Mouse (Mus musculus) lung, postnatal 14 days (tissue): ENCODE measurements around the gene H2al1j.
"Not testable (repeated sequence)": the region's sequence is repeated elsewhere in the genome, so short reads cannot be mapped to it uniquely, and the experiment has no call there.

ENCODE experiments used
- DNase-seq: peaks from one replicate; pipeline ENCODE4 v3.0.0; 2021

H2al1j gene

DNA sequence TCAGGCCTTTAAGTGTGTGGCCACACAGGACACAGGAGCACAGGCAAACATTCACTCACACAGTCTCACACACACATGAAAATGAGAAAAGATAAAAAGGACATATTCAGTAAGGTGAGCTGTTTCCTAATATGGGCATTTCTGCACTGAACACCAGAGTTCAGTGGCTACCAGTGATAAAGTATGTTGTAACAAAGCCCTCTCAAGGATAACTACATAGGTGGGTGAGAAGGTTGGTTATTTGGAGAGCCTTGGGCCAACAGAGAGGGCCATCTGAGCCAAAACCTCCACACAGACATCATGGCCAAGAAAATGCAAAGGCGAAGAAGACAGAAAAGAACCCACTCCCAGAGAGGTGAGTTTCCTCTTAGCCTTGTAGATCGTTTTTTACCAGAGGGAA lies at the start of gene H2al1j:
Gene H2al1j (plus strand): TSS at position 301 of the 400 bp plus-strand sequence.
- DNase-seq: not testable (repeated sequence)

DNA sequence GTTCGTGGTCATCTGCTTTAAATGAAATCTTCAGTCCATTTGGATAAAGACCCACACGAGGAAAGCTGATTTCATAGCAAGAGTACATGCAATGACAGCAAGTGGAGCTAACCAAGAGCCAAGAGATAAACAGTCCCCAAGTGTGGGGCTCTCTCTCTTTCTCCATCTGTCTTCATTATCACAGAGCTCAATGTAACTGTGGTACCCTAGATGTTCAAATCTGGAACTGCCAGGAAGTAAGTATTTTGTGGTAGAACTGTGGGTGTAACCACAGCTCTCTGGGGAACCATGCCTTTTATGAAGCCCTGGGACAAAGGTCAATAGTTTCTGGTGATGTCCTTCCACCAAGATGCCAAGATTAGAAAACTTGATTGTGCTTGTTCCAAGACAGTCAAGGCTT lies 46.9 kb upstream of the H2al1j start:
- DNase-seq: no peak

DNA sequence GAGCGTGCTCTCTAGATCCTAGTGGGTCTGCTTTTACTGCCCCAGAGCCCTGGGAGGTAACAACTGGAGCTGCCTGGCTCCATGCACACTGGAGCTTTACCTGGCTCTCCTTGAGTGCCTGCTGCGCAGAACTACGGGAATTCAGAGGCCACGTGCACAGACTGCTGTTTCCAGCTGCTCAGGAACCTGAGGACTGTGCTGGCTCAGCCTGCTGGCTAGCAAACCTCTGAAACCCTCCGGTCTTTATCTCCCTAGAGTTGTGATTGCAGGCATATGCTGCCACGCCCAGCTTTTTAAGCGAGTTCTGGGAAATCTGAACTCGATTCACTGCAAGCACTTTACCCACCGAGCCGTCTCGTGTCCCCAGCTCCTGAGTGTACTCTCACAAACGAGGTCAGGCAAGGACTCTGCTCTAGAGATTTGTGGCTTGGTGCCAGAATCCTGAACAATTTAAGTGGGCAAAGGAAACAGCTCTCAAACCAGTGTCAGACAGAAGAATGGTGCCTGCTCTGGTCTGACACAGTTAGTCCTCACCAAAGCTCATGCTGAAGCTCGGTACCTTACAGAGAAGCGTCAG lies 39.2 kb upstream of the H2al1j start:
- peak; percentile 51 for DNase-seq

DNA sequence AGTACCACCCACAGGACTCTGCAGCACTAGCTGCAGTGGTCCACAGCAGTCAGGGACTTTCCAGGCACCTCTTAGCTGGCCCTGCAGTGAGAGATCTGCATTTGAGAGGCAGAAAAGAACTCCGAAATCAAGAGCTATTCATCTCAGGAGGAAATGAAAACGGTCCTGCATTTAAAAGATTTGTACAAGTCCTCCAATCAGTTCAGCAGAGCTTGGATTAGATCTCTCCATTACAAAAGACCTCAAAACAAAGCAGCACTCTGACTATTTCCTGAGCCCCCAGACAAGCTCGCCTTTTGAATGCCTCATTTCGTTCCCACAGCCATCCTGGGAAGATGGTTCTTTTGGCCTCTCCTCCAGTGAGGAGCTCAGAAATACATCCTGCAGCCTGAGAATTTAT lies 38.4 kb upstream of the H2al1j start:
- DNase-seq: no peak

DNA sequence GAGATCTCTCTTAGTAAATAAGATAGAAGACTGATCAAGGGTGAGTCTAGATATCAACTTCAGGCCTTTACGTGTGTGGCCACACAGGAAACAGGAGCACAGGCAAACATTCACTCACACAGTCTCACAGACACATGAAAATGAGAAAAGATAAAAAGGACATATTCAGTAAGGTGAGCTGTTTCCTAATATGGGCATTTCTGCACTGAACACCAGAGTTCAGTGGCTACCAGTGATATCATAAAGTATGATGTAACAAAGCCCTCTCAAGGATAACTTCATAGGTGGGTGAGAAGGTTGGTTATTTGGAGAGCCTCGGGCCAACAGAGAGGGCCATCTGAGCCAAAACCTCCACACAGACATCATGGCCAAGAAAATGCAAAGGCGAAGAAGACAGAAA lies 28.7 kb upstream of the H2al1j start, which contains the start of gene H2al1a:
Gene H2al1a (plus strand): TSS at position 301 of the 400 bp plus-strand sequence.
- not testable (repeated sequence) for DNase-seq

DNA sequence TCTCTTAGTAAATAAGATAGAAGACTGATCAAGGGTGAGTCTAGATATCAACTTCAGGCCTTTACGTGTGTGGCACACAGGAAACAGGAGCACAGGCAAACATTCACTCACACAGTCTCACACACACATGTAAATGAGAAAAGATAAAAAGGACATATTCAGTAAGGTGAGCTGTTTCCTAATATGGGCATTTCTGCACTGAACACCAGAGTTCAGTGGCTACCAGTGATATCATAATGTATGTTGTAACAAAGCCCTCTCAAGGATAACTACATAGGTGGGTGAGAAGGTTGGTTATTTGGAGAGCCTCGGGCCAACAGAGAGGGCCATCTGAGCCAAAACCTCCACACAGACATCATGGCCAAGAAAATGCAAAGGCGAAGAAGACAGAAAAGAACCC lies 25.5 kb upstream of the H2al1j start, which contains the start of gene H2al1b:
Gene H2al1b (plus strand): TSS at position 301 of the 400 bp plus-strand sequence.
- not testable (repeated sequence) for DNase-seq

DNA sequence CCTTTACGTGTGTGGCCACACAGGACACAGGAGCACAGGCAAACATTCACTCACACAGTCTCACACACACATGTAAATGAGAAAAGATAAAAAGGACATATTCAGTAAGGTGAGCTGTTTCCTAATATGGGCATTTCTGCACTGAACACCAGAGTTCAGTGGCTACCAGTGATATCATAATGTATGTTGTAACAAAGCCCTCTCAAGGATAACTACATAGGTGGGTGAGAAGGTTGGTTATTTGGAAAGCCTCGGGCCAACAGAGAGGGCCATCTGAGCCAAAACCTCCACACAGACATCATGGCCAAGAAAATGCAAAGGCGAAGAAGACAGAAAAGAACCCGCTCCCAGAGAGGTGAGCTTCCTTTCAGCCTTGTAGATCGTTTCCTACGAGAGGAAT lies 22.3 kb upstream of the H2al1j start, which contains the start of gene H2al1c:
Gene H2al1c (plus strand): TSS at position 301 of the 400 bp plus-strand sequence.
- not testable (repeated sequence) for DNase-seq

DNA sequence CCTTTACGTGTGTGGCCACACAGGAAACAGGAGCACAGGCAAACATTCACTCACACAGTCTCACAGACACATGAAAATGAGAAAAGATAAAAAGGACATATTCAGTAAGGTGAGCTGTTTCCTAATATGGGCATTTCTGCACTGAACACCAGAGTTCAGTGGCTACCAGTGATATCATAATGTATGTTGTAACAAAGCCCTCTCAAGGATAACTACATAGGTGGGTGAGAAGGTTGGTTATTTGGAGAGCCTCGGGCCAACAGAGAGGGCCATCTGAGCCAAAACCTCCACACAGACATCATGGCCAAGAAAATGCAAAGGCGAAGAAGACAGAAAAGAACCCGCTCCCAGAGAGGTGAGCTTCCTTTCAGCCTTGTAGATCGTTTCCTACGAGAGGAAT lies 19.1 kb upstream of the H2al1j start, which contains the start of gene H2al1d:
Gene H2al1d (plus strand): TSS at position 301 of the 400 bp plus-strand sequence.
- DNase-seq: not testable (repeated sequence)

DNA sequence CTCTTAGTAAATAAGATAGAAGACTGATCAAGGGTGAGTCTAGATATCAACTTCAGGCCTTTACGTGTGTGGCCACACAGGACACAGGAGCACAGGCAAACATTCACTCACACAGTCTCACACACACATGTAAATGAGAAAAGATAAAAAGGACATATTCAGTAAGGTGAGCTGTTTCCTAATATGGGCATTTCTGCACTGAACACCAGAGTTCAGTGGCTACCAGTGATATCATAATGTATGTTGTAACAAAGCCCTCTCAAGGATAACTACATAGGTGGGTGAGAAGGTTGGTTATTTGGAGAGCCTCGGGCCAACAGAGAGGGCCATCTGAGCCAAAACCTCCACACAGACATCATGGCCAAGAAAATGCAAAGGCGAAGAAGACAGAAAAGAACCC lies 16.0 kb upstream of the H2al1j start, which contains the start of gene H2al1e:
Gene H2al1e (plus strand): TSS at position 301 of the 400 bp plus-strand sequence.
- not testable (repeated sequence) for DNase-seq

DNA sequence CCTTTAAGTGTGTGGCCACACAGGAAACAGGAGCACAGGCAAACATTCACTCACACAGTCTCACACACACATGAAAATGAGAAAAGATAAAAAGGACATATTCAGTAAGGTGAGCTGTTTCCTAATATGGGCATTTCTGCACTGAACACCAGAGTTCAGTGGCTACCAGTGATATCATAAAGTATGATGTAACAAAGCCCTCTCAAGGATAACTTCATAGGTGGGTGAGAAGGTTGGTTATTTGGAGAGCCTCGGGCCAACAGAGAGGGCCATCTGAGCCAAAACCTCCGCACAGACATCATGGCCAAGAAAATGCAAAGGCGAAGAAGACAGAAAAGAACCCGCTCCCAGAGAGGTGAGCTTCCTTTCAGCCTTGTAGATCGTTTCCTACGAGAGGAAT lies 12.8 kb upstream of the H2al1j start, which contains the start of gene H2al1f:
Gene H2al1f (plus strand): TSS at position 301 of the 400 bp plus-strand sequence.
- not testable (repeated sequence) for DNase-seq

DNA sequence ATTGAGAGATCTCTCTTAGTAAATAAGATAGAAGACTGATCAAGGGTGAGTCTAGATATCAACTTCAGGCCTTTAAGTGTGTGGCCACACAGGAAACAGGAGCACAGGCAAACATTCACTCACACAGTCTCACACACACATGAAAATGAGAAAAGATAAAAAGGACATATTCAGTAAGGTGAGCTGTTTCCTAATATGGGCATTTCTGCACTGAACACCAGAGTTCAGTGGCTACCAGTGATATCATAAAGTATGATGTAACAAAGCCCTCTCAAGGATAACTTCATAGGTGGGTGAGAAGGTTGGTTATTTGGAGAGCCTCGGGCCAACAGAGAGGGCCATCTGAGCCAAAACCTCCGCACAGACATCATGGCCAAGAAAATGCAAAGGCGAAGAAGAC lies 9.7 kb upstream of the H2al1j start, which contains the start of gene H2al1g:
Gene H2al1g (plus strand): TSS at position 301 of the 400 bp plus-strand sequence.
- DNase-seq: not testable (repeated sequence)

DNA sequence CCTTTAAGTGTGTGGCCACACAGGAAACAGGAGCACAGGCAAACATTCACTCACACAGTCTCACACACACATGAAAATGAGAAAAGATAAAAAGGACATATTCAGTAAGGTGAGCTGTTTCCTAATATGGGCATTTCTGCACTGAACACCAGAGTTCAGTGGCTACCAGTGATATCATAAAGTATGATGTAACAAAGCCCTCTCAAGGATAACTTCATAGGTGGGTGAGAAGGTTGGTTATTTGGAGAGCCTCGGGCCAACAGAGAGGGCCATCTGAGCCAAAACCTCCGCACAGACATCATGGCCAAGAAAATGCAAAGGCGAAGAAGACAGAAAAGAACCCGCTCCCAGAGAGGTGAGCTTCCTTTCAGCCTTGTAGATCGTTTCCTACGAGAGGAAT lies 6.4 kb upstream of the H2al1j start, which contains the start of gene H2al1h:
Gene H2al1h (plus strand): TSS at position 301 of the 400 bp plus-strand sequence.
- DNase-seq: not testable (repeated sequence)

DNA sequence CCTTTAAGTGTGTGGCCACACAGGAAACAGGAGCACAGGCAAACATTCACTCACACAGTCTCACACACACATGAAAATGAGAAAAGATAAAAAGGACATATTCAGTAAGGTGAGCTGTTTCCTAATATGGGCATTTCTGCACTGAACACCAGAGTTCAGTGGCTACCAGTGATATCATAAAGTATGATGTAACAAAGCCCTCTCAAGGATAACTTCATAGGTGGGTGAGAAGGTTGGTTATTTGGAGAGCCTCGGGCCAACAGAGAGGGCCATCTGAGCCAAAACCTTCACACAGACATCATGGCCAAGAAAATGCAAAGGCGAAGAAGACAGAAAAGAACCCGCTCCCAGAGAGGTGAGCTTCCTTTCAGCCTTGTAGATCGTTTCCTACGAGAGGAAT lies 3.3 kb upstream of the H2al1j start, which contains the start of gene H2al1i:
Gene H2al1i (plus strand): TSS at position 301 of the 400 bp plus-strand sequence.
- DNase-seq: not testable (repeated sequence)

DNA sequence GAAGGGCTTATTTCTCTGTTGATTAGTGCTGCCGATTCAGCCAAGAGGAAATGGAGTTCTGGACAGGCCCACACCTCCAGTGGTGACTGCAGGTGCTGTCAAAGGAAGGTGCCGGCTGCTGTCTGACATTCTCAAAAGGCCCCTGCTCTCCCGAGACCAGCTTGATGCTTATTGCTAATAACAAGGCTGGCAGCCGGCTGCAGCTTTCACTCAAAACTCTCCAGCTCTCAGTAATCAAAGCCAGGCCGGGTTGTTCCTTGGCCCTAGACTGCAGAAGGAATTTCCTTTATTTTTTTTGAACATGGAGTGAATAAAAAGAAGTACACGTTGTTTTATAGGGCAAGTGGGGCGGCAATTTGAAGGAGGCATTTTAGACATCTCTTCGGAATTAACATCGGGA lies 18.1 kb downstream of the H2al1j start:
- DNase-seq: peak; percentile 8

DNA sequence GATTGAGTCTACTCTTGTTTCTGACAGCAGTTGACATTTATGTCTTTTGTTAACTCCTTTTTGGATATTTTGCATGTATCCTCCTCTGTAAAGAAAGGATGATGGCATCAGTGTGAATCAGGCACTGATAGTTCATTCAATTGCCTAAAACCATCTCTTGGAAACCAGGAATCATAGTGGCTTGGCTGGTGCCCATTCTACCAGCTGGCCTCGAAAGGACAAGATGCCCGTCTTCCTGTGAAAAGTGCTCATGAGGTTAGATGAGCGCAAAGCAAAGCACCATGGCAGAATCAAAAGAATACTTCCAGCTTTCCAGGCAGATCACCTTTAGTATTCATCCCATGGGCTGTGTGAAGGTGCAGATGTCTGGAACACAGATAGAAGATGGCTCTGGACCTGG lies 19.1 kb downstream of the H2al1j start:
- DNase-seq: no peak

DNA sequence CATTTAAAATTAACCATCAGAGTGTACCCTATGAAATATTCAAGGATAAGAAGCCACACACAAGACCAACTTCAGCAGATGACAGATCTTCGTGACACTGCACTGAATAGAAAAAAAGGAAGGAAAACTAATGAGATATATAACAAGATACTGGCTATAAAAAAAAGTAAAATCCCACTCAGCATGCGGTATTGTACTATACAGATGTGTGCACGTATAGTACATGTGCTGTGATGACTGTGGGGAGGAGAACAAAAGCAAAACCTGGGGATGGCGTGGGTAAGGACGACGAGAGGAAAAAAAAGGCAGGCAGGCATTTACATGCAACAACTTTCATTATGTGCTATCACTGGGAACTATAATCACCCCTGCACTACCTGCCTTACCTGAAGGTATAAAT lies 33.2 kb downstream of the H2al1j start:
- DNase-seq: no peak

DNA sequence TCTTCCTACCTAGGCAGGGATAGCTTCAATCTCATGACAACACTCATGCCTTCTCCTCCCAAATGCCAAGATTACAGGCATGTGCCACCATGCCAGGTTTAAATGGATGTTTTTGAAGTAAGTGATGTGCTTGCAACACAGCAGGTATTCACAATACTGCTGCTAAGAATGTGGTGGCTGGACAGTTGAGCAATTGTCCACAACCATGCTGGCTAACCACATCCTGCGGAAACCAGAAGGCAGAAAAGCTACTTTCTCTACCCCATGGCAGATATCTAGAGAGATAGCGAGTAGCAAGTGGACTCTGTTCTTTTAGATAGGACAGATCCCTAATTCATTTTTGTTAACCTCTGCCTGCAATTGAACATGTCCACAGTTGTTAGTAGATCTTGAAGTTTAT lies 33.6 kb downstream of the H2al1j start:
- no peak for DNase-seq

DNA sequence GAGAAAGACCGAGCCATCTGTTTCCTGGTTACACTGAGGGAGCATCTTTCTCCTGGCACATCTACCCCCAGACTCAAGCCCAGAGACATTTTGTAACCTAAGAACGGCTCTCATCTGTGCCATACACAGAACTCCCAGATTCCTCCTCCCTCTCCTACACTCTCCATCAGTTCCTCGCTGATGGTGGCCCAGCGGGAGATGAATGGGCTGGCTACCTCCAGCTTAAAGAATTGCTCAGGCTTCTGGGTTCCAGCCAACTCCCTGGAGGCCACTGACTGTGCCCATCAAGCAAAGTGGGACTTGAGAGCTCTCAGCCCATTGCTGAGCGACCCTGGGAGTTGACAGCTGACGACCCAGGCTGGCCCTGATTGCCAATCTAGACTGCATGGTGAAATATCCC lies 36.3 kb downstream of the H2al1j start:
- DNase-seq: no peak

DNA sequence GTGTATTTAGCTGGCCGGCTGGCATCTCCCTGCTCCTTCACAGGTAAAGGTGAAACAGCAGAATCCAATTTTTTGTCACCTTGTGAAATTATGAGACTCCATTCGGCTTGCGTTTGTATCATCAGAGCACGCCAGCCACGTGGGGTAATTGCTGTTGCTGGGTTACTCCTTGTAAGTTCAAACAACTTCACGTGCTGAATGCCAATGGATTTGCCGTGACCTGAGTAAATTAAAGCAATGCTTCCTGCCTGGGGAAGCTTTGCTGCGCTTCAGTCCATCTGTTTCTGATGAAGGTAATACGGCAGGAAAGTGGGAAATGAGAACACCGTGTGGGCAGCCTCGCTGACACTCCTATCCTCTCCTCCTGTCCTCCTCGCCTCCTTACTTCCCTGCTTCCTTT lies 37.5 kb downstream of the H2al1j start:
- DNase-seq: no peak
